Mouse (Mus musculus) regulatory T cell (primary cell): ENCODE measurements at regions not wholly inside any gene's neighbourhood (a gene's known extent, or its start where the extent isn't known, plus 50 kb on each side); places are given as distances from the start of the nearest gene placed in this dataset.

Experiments used
- in situ Hi-C: fragments of 300-600 bp; cut with MboI, MseI; formaldehyde crosslinking; loops from one replicate; pipeline ENCODE4 v1.15.1; 2025; ENCODE audit warnings: high pct_unique_total_duplicates

DNA sequence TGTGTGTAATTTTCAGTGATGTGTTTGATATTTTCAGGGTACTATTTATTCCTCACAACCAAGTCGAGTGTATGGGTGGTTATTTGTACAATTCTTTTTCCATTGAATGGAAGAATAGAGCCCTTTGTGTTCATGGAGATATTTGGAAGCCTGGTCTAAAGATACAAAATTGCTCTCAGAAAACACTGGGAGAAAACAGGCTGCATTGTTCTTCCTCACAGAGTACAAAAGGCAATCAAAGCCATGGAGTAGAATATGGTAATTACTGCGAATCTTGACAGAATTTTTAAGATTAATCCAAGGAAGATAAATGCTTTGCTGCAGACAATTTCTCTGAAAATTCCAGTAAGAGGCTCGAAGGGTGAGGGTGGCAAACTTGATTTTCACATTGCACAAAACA lies 54.7 kb upstream of the Gnai1 start:
- in situ Hi-C loops, result no loop called here
